Mouse (Mus musculus) frontal cortex, postnatal 14 days (tissue): ENCODE measurements around the gene Commd7.

Source experiments
- DNase-seq, 2 experiments: peaks; one replicate each; pipeline ENCODE4 v3.0.0; 2022; ENCODE audit warnings: low spot score in 2 of 2

Commd7 gene

GRCm38 (mm10) chr2:153622449-153622848 is 10.1 kb downstream of the Commd7 start:
- no peak for DNase-seq

GRCm38 (mm10) chr2:153618889-153619288 is 13.7 kb downstream of the Commd7 start:
- DNase-seq = no peak

DNA sequence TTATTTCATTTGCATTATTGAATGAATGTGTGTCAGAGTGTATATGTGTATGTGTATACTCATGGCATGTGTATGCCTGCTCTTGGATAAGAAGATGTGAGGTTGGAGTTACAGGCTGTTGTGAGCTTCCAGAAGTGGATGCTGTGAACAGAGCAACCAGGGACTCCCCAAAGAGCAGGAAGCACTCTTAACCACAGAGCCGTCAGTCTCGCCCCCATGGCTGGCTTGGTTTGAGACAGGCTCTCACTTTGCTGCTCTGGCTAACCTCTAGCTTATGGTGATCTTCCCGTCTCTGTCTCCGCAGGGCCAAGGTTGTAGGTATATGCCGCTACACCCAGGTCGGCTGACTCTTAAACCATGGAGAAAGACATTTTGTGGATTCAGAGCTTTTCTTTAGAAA is 14.1 kb downstream of the Commd7 start:
- no peak for DNase-seq

DNA sequence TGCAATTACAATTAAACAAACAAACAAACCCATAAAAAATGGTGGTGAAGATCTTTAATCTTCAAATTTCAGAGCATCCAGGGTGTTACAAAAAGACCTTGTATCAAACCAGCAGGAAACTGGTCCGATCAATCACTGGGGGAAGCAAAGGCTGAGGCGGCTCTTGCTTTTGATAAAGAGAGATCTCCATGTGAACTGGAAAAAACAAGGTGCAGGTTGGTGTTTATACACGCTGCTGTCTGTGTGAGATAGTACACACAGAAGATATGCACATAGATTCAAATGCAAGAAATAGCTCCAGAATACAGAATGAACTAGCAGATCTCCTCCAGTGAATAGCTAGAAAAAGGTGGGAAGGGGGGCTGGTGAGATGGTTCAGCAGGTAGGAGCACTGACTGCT is 15.7 kb downstream of the Commd7 start:
- DNase-seq = no peak

- no peak for DNase-seq
These were observed 19.8 kb downstream of the Commd7 start for GRCm38 (mm10) chr2:153612594-153613281.

DNA sequence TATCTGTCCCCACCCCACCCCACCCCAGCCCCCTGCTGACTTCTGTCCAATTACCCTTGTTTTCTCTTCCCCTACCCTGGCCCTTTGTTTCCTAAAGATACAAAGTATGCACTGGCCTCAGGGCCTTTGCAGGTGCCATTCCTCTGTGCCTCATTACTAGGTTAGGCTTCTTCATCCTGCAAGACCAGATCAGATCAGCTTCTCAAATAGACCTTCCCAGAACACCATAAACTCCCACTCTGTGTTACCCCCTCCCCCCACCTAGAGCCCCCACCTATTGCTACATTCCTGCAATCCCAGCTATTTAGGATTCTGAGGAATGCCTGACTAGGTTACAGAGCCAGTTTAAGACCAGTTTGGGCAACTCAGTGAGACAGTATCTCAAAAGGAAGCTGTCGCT is 20.8 kb downstream of the Commd7 start:
- DNase-seq = no peak

DNA sequence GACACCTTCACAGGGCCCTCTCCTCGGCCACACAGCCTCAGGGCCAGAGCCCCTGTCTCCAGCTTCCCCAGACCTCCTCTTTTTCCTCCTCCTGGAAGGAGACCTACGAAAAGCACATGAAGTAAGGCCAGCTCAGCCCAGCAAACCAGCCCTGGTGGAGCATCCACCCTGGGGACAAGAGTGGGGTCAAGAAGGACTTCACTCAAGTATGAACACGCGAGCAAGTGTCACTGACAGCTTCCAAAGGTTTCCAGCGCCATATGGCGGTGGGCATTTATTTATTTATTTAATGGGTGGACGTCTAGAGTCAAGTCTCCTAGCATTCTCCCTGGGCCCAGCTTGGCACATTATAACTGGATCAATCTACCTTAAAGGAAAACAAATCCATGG is 21.3 kb downstream of the Commd7 start:
- DNase-seq = no peak

DNA sequence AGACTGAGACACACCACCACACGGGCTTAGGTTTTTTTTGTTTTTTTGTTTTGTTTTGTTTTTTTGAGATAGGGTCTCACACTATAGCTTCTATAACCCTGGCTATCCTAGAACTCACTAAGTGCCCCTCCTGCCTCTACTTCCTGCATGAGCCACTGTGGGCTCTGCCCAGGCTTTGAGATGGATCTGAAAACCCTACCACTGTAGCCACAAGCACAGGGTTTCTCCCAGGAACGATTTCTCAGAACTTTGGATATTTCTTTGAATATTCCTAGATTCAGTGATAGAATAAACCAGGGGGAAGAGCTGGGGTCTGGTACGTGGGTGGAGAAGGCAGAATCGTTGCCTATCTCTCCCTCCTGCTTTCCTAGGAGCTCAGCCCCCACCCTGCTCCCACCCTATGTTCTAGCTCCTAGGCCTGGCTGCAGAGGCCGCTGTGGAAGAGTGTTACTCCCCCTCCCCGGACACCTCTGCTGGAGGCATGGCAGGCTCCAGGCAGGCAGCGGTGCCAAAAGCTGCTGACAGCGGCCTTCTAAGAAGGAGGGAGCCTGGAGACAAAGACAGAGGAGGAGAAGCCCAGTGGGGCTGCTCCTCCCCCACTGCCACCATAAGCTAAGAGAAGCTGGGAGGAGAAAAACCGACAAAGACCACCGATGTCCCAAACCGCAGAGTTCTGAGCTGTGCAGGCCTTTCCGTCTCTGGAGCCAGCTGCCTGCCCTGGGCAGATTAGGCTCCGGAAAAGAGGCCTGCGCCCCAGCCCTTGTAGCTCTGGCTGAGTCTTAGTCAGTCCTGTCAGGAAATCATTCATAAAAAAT is 21.9 kb downstream of the Commd7 start:
- no peak for DNase-seq

DNA sequence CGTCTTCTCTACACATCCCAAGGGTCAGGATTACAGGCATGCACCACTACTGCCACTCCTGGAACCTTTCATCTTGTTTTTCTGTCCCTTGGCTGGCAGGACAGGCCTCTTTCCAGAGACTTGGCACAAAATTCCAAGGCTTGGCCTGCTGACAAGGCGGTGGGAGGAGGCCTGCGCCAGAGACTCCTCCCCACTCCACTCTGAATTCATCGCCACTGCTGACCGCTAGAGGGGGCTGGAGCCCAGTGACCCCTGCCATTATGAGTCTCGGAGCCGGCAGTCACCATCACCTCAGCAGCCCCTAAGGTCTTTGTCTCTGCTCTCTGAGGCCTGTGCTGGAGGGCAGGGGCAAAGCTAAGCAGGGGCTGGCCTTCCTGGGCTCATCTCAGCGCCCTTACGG is 23.0 kb downstream of the Commd7 start:
- peak; percentile 67 to 68 for DNase-seq

DNA sequence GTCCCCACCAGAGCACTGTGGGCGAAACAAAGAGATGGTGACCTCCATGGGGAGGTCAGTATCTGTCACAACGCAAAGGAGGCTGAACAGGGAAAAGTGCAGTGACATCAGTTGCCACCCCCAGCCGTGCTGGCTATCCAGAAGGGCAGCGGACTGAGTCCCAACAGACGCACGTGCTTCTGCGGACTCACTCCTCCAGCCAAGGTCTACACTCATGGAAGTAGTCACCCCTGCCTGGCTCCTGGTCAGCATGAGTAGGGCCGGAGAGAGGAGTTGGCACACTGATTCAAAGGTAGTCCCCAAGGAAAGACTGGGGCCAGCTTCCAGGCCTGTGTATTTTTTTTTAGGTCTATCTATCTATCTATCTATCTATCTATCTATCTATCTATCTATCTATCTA is 23.5 kb downstream of the Commd7 start:
- no peak for DNase-seq

DNA sequence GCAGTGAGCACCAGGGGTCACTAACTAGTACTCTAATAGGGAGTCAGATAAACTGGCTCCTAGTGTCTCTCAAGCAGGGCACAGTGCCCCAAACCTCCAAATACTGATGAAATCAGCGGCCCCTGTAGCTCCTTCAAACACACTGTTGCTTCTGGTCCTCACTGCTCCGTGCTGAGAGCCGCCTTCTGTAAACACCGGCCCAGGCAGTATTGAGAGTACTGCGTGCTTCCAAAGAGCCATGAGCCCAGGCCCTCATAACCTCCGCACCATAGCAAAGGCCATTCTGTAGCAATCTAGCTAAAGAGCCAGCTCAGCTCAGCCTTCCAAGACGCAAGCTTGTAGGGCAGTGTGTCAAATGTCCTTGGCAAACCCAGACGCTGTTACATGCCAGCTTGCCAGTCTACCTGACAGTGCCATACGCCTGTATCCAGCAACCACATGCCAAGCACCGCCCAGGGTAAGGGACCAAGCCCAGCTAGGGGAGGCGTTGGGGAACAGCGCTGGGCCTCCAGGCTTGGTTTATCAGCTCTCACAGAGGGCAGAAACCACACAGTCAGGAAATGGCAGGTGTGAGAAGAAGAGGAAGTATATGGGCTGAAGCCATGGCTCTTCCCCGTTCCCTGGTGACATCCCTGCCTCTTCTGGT is 24.6 kb downstream of the Commd7 start:
- DNase-seq = no peak

- DNase-seq = no peak
These were observed 26.2 kb downstream of the Commd7 start for GRCm38 (mm10) chr2:153606421-153606820.

DNA sequence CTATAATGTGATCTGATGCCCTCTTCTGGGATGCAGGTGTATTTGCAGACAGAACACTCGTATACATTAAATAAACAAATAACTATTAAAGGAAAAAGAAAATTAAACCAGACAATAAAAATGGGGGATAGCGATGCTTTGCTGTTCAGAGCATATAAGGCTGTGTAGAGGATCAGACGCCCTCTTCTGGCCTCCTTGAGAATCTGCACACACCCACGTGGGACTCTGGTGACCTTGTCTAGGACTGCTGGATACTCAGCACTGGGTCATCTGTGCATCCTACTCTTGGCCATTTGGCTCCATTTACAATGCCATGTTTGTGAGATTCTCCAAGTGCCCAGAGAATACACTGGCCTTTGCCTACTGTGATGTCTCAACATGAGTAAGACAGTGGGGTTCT is 28.9 kb downstream of the Commd7 start:
- DNase-seq = no peak

- no peak for DNase-seq
These were observed 31.6 kb downstream of the Commd7 start for GRCm38 (mm10) chr2:153600667-153601648.

DNA sequence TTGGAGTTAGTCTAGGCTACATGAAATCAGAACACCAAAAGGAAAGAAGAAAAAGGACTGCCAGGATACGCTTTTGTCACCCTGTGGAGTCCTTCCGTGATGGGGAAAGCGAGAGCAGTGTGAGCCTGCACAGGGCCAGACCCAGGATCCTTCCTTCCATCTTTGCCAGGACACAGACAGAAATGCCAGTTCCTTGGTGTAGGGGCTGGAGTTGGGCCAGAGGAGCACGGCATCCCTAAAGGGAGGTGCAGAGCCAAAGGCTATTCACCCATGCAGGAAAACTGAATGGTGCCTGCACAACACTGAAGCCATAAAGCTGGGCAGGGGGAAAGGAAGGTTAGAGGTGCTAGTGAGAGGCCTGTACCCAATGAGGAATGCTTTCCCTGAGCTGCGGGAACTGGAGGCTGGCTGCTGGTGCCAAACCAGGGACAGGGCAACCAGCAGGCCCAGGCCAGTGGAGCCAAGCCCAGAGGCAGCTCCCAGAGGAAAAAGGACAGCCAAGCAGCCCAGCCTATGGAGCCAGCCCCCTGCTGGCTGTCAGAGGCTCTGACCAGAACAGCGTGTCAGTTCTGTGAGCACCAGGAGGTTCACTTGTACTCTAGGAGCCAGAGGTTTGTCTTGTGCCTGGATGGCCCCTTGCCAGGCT is 32.4 kb downstream of the Commd7 start:
- peak in 1 of 2 experiments; percentile 28 for DNase-seq

DNA sequence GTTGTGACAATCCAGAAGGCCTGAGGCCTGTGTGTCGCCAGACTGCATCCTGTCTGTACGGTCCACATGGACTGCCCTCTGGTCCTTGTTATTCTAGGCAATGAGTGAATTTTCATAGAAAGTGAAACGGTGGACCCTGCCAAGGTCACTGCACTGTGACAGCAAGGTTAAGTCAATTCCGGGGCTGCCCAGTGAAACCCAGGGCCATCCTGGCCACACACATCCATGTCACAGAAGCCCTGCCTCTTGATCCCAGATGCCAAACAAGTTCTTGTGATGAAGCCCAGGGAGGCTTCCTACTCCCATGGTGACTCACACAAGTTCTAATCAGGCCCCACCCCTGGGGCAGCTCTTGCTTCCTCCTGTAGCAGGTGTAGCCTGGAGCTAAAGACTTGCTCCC is 35.0 kb downstream of the Commd7 start:
- no peak for DNase-seq

GRCm38 (mm10) chr2:153597014-153597413 is 35.6 kb downstream of the Commd7 start:
- no peak for DNase-seq

DNA sequence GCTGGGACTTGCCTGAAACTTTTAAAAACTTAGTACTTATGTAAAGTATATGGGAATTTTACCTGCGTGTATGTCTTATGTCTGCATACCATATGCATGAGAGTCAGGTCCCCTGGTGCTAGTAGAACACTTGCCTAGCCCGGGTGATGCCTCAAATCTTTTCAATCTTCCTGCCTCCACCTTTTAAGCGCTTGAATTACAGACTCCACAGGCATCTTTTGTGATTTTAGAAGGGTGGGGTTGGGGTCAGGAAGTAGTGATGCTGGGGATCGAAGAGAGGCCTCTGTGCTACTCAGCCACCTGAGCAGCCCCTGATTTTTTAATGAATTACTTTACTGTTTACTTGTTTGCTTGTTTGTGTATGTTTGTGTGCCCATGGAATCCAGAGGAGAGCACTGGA is 37.6 kb downstream of the Commd7 start:
- DNase-seq = no peak

DNA sequence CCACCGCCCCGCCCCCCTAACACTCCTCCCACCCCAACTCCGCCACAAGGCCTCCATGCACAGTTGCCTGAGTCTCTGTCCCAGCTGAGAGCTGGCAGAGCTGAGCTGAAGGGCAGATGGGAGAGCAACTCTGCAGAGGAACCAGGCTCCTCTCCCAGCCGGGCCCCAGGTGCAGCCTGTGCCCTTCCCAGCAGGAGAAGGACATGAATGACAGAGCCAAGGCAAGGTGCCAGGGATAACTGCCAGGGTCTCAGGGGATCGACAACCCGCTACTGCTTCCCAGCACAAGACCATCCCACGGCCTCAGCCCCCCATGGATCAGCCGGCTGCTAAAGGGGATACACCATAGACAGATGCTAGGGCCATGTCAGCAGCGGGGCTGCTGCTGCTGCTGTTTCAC is 39.4 kb downstream of the Commd7 start:
- DNase-seq = no peak

- no peak for DNase-seq
These were observed 40.2 kb downstream of the Commd7 start for GRCm38 (mm10) chr2:153592056-153593014.
